Mouse (Mus musculus) brain, adult 2 months (tissue): ENCODE measurements at regions not wholly inside any gene's neighbourhood (a gene's known extent, or its start where the extent isn't known, plus 50 kb on each side); places are given as distances from the start of the nearest gene placed in this dataset.

Experiments
- DNase-seq: peaks from one replicate; pipeline ENCODE4 v3.0.0; 2011; ENCODE audit warnings: low read depth, low spot score

DNA sequence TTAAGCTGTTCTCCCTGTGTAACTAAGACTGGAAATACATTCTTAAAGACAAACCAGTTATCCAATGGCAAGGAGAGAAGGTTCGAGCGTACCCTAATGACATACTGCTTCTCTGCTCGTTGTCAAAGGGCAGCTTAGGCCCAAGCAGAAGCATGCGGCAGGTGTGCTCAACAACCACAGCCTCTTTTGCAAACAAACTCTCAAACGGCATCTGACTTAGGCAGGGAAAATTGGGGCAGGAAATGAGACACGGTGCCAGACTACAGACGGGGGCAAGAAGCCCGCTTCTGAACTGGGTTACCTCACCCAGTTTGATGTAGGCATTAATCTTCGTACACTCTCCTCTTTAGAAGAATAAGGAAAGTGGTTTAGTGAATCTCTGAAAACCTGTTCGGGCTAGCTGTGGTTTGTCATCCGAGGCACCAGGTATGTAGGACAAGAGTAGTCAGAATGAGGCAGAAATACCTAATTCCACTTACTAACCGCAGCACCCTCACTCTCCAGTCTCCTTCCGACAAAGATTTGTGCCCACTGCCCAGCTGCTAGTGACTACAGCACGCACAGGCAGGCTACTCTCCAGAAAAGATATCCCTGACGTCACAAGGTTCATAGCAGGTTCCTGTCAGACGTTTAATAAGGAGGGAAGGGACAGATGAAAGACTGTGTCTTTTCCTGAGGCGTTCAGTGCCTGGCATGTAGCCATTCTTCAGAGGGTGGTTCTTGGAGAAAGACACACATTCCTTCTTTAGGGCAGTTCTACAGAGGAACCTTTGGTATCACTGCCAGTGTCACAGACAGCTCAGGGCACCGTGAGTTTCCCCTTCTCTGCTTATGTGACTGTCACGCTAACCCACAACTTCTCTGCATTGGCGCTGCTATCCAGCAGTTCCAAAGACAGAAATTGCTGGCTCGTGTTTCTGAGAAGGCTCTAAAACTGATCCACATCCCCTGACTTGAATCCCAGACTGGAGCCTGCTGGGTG, 175.8 kb downstream of the Tmx1 start:
- peak; percentile 40 for DNase-seq

DNA sequence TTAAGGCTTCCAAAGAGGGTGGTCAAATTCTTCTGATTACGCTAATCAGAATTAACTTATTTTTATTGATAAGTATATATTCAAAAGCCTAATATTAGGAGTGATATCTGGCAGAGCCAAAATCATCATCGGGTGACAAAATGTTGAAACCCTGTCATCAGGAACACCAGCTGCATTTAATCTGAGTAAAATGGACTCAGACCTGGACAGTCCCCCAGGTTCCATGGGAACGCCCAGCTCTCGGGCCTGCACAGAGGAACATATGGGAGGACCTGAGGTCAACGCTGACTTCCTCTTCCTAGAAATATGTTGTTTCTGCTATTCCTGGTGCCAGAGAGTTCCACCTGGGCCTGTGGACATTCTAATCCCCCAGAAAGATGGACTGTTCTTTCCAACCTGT, 176.5 kb downstream of the Tmx1 start:
- no peak for DNase-seq

DNA sequence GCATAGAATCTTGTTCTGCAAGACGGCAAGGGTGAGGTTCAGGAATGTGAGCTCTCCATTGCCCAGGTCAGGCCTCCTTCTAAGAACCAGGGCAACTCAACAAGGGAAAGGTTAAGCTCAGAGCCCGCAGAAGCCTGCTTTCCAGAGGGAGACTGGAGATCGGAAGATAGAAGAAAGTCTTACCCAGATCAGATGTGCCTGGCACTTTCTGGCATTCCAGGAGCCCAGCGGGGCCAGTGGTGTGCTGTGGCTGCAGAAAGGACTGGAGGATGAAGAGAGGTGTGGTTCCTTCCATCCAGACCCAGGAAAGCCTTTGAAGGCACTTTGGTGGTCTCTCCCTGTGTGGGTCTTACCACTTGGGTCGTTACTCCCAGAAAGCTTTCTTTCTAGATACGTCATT, 178.4 kb downstream of the Tmx1 start:
- no peak for DNase-seq

DNA sequence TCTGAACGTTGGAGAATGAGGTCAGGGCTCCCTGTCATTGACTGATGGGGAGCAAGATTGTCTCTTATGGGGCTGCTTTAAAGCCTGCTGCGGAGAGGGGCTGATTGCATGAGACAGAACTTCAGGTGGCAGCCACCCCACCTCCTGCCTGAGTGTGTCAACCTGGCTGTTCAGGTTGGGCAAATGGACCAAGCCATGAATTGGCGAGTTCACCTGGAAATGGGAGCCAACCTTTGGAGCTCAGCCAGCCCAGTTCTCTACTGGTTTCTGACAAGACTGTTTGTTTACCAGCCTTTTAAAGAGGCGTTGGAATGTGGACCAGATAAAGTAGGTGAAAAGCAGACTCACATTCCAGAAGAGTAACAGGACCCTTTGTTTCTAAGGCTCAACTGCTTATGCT, 180.3 kb downstream of the Tmx1 start:
- peak; percentile 67 for DNase-seq

DNA sequence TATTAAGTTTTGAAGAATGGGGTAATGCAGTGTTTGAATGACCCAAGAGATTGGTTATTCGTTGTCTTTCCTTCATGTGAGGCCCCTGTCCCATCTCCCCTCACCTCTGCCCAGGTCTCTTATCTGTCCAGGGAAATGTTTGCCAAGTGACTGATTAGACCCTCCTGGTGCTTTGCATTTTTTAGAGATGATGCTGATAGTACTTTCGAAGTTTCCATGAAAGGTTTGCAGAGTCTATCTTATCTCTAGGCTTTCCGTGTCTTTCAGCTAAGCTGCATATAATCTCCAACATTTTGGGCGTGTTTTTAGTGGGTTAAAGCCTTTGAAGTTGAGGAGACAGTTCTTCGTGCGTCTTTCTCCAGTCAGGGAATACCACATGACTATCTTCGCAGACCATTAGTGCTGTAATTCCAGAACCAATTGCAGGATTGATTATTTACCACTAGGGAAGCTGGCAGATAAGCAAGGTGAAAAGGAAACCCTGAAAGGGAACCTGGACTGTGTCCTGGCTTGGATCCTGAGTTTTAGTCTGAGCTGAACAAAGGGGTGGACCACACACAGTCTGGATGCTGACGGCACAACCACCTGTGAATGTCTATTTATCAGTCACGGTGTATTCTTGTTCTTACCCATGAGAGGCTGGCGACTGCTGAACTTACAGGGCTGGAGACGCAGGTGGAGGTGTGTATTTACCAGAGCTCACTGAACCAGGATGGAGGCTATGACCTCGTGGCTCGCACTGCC, 180.9 kb downstream of the Tmx1 start:
- DNase-seq = no peak

DNA sequence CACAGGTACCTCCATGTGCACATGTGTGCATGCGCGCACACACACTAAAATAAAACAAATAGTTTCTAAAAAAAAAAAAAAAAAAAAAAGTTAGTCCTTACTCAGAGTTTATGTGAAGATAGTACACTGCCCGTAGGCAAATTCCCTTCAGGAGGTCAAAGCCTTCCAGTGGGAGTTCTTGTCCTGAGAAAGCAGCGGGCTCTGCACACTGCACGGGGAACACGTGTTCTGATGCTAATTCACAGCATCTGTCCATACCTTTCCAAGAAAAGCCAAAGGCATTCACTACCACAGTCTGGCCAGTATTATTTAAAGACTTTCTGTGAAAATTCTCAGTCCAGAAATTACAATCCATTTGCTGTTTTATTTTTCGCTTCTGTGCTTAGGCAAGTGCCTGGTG, 183.1 kb downstream of the Tmx1 start:
- DNase-seq = no peak

DNA sequence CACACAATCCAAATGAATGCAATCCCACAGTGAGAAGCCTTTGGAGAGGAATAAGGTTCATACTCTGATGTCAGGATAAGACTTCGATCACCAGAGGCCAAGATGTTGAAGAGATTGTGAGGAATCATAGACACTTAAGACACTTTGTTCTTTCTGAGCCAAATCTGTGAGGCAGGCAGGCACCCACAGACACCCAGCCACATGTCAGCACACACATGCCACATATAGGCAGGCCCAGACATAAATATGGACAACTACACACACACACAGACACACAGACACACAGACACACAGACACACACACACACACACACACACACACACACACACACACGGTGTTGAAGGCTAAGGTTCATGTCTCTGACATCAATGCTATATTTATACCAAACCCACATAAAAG, 185.1 kb upstream of the Frmd6 start:
- no peak for DNase-seq

DNA sequence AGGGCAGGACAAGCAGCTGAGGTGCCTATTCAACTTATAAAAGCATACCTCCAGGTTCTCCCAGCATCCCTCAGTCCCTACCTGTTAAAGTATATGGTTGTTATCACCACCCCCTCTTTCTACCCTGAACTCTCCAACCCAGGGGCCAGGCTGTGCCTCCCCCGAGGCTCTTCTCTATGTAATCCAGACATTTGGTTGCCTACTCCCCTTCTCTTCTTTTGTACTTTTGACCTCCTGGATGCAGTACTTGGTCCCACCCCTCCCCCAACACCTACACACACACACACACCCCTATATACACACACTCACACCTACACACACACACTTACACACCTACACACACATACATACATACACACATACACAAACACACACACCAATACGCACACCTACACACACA, 180.4 kb upstream of the Frmd6 start:
- DNase-seq = no peak

DNA sequence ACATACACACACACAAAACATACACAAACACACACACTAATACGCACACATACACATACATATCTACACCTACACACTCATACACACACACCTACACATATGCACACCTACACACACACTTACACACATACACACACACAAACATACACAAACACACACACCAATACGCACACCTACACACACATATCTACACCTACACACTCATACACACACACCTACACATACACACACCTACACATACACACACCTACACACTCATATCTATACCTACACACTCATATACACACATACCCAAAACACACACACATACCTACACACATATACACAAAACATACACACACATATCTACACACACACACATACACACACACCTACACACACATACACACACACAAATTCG, 179.9 kb upstream of the Frmd6 start:
- DNase-seq = no peak

DNA sequence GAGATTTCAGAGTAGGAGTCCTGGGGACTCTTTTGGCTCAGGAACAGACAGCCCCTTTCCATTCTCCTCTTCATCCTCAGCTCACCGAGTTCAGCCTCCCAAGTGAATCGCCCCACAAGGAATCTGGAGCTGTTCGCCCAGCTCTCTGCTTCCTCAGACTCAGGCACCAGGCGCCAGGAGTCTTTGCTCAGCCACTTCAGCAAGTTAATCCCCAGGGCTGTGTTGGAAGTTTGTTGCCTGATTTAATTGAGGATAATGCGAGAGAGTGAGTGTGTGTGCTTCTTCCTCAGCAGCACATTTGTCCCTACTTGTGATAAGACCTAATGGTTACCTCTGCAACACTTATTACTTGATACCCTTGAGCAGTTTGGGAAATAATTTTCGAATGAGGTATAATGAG, 177.8 kb upstream of the Frmd6 start:
- DNase-seq = no peak

DNA sequence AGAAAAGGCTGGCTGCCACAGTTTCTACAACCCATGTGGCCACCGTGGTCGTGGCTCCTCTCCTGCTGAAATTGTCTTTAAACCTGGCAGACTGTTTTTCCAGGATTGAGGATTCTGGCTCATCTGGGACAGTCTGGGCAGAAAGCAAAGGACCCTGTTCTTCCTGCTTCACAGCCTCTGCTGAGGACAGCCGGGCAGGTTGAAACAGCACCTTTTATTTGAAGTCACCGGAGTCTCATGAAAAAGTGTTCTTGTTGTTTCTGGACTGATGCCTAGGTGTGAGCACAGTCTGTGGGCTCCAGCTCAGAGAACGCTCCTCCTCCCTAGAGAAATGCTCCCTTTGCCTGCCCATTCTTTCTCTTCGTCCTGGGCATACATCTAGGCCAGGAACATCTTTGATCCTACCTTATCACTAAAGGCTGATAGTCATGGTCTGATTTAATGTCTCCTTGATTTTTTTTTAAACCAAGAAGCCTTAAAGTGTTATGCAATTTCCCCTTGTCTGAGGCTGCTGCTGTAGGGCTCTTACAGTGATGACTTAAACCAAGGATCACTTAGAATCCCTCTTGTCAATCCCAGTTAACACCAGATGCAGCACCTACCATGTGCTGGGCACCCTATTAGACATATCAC, 177.0 kb upstream of the Frmd6 start:
- DNase-seq = peak; percentile 55

DNA sequence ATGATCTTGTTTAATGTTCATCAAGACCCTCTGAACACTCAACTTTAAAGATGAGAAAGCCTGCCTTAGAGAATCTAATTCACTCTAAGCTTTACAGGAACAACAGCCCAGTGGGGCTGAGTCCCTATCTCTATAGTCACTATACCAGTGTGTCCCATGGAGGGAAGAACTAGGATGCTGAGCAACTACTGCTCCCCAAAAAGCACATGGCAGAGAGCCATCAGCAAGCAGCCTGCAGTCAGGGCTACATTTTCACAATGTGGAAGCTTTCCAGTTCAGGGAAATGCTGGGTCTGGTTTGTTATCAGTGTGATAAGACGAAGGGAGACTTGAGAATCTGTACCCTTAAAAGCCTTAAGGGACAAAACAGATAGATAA, 176.5 kb upstream of the Frmd6 start:
- DNase-seq = peak; percentile 57

DNA sequence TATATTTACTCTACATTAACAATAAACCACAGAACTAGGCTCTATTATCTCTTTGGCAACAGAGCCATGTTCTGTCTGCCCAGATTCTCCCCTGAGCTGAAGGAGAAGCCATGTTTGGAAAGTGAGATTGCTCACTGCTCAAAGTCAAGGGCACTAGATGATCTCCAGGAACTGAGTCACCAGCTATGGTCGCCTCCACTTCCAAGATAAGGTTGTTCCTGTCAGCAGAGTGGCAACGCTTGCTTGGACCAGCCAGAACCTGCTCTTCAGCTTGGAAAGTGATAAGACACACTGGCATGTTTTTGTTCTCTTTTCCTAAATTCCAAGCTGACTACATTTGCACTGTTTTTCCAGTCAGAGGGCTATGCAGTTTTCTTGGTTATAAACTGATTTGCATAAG, 175.6 kb upstream of the Frmd6 start:
- peak; percentile 33 for DNase-seq

DNA sequence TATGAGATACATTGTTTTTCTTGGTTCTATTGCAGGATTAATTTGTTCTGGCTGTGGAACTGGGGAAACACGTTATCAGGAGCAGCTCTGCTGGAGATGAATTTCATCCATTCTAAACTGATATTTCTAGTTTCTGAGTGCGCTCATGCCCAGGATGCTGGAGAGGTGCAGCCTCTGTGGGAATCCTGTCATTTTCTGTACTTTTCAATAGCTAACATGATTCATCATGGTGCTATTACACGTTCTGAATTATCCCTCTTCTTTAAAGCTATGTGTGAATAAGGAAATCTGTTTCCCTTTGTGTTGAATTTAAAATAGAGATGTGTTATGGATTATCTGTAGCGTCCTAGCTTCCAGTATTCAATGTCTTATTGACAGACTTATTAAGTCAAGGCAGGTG, 174.8 kb upstream of the Frmd6 start:
- DNase-seq = peak; percentile 50

DNA sequence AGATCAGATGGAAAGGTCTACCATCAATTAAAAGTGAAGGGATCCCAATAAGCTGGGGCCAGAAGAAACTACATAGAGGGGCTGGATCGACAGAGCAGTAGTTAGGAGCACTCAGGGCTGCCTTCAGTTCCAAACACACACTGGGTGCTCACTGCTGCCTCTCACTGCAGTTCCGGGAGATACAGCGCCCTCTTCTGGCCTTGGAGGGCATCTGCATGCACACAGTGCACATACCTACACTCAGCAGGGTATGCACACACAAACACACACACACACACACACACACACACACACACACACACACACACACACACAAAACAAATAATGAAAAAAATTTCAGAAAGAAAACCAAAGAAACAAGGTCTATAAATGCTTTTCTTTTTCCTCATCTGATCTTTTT, 172.6 kb upstream of the Frmd6 start:
- DNase-seq = no peak

DNA sequence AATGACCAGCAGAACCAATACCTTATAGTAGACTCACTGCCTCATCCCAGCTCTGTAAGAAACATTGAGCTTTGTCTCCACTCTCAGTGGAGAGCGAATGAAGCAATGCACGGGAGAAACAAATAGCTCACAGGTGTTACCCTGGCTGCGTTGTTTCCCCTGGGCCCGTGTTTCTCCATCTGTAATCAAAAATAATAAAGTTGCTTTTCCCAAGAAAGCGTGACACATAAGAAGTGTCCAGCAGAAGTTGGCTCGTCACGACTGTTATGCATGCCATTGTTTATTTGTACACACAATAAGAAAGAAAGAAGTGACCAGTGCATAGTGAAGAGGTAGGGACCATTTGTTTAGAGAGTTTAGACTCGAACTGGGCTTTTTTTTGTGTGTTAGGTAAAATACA, 171.3 kb upstream of the Frmd6 start:
- DNase-seq = no peak

DNA sequence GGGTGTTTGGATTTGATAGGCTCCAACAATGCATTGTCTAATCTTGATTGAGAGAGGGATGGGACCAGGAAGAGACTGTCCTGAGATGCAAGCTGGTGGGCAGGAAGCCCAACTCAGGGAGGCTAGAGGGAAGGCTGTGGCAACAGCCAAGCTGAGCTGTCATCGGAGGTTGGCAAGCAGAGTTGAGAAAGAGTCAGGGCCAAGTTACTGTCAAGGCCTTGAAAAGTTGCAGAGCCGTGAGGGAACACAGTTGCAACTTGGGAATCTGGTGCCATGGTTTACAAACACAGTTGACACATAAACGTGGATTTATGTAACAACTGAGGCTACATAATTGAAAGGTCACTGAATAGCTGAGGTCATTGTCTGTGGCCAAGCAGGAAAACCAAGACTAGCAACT, 170.8 kb upstream of the Frmd6 start:
- peak; percentile 63 for DNase-seq

DNA sequence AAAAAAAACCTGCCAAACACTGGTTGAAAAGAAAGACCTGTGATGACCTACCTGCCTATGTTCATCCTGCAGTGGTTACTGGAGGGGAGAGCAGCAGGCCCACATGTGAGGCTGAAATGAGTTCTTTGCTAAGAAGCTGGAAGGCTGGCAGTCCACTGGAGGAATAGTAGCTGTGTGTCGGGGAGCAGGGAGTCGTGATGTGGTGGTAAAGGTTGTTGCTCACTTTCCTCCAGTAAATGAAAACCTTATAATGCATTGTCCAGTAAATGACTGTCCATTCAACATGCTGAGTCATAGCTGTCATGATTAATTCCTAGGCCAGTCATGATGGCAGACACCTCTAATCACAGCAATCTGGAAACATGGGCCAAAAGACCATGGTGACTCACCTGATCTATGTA, 169.9 kb upstream of the Frmd6 start:
- no peak for DNase-seq

DNA sequence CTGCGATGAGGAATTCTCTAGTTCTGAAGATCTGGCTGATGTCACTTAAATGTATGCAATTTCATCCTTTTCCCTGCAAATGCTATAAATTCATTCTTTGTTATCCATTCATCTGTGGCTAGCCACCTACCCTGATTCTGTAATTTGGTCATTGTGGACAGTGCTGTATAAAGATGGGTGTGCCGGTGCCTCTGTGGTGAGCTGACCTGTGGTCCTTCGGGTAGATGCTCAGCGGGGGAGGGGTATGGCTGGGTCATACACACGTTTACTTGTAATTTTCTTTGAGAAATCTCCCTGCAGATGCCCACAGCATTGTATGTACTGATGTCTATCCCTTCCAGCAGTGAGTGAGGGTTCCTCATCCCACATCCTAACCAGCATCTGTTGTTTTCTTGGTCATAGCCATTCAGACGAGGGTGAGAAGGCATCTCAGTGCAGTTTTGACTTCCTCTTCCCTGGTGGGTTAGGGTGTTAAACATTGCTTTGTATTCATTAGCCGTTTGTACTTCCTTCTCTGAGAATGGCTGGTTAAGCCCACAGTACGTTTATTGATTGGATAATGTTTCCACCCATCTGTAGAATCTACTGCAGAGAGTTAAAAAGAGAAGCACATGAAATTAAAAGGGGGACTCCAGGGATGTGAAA, 169.3 kb upstream of the Frmd6 start:
- no peak for DNase-seq

DNA sequence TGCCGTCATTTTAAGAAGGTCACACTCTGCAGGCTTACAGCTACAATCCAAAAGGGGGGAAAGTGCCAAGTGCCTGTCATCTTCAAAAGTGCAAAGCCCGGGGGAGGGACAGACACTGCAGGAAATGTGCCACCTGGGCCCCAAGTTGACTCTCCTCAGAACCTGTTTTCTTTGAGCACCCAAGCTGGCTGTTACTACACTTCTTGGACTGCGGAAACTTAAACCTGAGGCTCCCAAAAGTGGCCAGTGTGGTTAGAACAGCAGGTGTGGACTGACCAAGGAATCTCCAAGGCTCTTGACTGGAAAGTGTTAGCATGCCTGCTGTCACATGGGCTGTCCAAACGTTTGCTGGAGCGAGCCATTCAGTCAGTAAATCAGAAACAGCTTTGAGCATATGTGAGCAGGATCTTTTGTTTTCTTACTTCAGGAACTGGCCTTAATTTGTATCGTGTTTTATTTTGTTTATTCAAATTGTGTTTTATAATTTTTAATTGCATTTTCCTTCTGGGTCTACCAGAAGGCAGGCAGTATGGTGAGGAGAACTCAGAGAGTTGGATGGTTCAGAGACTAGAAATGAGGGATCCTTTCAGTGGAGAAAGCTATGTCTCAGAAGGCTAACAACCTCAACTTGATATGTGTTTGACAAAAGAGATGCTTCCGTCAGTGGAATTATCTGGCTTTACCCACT, 168.4 kb upstream of the Frmd6 start:
- DNase-seq = no peak

DNA sequence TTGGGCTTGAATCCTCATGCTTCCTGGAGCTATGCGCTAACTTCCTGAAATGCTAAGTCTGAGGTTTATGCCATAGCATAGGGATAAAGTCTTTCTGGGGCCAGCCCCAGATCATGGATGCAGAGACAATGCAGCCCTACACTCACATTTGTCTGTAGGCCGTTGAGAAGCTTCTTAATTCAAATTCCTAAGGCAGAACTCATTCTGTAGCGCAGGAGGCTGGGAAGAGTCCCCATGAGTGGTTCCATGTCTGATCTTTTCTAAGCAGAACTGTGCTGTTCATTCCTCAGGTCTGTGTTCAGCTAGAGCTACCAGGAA, 167.9 kb upstream of the Frmd6 start:
- DNase-seq = no peak

DNA sequence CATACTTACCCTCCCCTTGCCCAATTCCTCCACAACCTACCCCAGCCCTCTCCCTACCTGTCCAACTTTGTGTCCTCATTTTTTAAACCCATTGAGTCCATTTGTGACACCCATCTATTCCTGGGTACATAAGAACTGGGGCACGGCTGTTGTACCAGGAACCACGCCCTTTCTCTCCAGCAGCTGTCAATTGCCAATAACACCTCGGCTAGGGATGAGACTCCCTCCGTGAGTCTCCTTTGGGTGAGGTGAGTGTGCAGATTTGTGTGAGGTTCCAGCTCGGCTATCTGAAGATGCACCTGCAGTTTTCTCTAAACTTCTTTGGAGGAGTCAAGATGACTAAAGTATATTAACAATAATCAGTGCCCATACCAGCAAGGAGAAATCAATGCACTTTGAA, 167.2 kb upstream of the Frmd6 start:
- no peak for DNase-seq
